Mouse (Mus musculus) MEL (cell line): ENCODE data around the gene Itga9.

ENCODE experiments used
- CHD2 ChIP-seq: IDR thresholded peaks from 2 replicates; pipeline ENCODE4 v1.6.1; 2011; ENCODE audit warnings: low read length, improper control_type of control experiment
- CTCF ChIP-seq, 3 experiments: IDR thresholded peaks in 2 of 3; conservative IDR thresholded peaks in 1 of 3; 2 replicates each; pipeline ENCODE4 v1.5.1; 2011 to 2012; ENCODE audit warnings: low read length in 3 of 3, low read depth in 2 of 3, mild to moderate bottlenecking in 2 of 3, improper control_type of control experiment in 1 of 3, inconsistent platforms in 1 of 3, mixed read lengths in 1 of 3, moderate library complexity in 1 of 3; ENCODE audit not compliant: control insufficient read depth in 1 of 3, insufficient read depth in 1 of 3, poor library complexity in 1 of 3, severe bottlenecking in 1 of 3
- ELF1 ChIP-seq: IDR thresholded peaks from 2 replicates; pipeline ENCODE4 v1.6.1; 2014; ENCODE audit warnings: low read depth, mild to moderate bottlenecking, inconsistent platforms, low read length, improper control_type of control experiment, moderate library complexity
- EP300 ChIP-seq, 2 experiments: IDR thresholded peaks; 2 replicates each; pipeline ENCODE4 v1.6.1; 2011; ENCODE audit warnings: improper control_type of control experiment in 2 of 2, low read length in 2 of 2, low read depth in 1 of 2, mild to moderate bottlenecking in 1 of 2
- MAFK ChIP-seq: IDR thresholded peaks from 2 replicates; pipeline ENCODE4 v1.6.1; 2011; ENCODE audit warnings: low read depth, mild to moderate bottlenecking, low read length, improper control_type of control experiment, borderline replicate concordance
- MAX ChIP-seq: IDR thresholded peaks from 2 replicates; pipeline ENCODE4 v1.6.1; 2011; ENCODE audit warnings: low read length, improper control_type of control experiment
- POLR2A ChIP-seq, 2 experiments: IDR thresholded peaks; 2 replicates each; pipeline ENCODE4 v1.6.1; 2011 to 2012; ENCODE audit warnings: low read length in 2 of 2, mild to moderate bottlenecking in 2 of 2, control low read depth in 1 of 2, improper control_type of control experiment in 1 of 2, low read depth in 1 of 2, moderate library complexity in 1 of 2; ENCODE audit not compliant: control insufficient read depth in 1 of 2, insufficient read depth in 1 of 2, poor library complexity in 1 of 2
- POLR2AphosphoS5 ChIP-seq: IDR thresholded peaks from 2 replicates; pipeline ENCODE4 v1.6.1; 2012; ENCODE audit warnings: low read depth, borderline replicate concordance, mild to moderate bottlenecking, inconsistent platforms, low read length, moderate library complexity, mixed read lengths
- RAD21 ChIP-seq: IDR thresholded peaks from 2 replicates; pipeline ENCODE4 v1.6.1; 2011; ENCODE audit warnings: mild to moderate bottlenecking, low read depth, low read length, improper control_type of control experiment
- ZC3H11A ChIP-seq: IDR thresholded peaks from 2 replicates; pipeline ENCODE4 v1.6.1; 2012; ENCODE audit warnings: low read depth, mild to moderate bottlenecking, inconsistent platforms, low read length, improper control_type of control experiment
- ZKSCAN1 ChIP-seq: IDR thresholded peaks from 2 replicates; pipeline ENCODE4 v1.6.1; 2012; ENCODE audit warnings: low read depth, mild to moderate bottlenecking, inconsistent platforms, low read length, improper control_type of control experiment, moderate library complexity

- TF ChIP-seq CTCF (IDR thresholded peaks at IDR 0.05 in 2 of 3, conservative IDR thresholded peaks at IDR 0.05 in 1 of 3; ENCODE audit: control insufficient read depth in 1 of 3, insufficient read depth in 1 of 3, low read depth in 2 of 3, low read length in 3 of 3, poor library complexity in 1 of 3, severe bottlenecking in 1 of 3) (no peak), POLR2A (IDR thresholded peaks at IDR 0.05; ENCODE audit: control insufficient read depth in 1 of 2, insufficient read depth in 1 of 2, low read depth in 1 of 2, low read length in 2 of 2, poor library complexity in 1 of 2) (no peak), ZC3H11A (no peak), CHD2 (no peak), POLR2AphosphoS5 (no peak), MAX (no peak), RAD21 (no peak), ZKSCAN1 (no peak), MAFK (no peak), EP300 (IDR thresholded peaks at IDR 0.05; ENCODE audit: low read depth in 1 of 2, low read length in 2 of 2) (no peak), ELF1 (no peak)
Observed at GRCm38 (mm10) chr9:118629763-118630379, 23.4 kb downstream of the Itga9 start.
